Mouse (Mus musculus) left cerebral cortex, adult 18-20 months (tissue): Measurements from ENCODE around the gene Ncan. TPM values are rescaled to one million over a fixed set of nuclear protein-coding genes. Genes with fewer than 3 reads are reported as not detected.

Experiments used
- DNase-seq, 2 experiments: peaks; one replicate each; pipeline ENCODE4 v3.0.0; 2021 to 2022; ENCODE audit warnings: low spot score in 2 of 2, mixed read lengths in 1 of 2
- long read RNA-seq, 2 experiments: library from polyadenylated mRNA; stranded (forward); transcript quantifications; one replicate each; pipeline ENCODE4 v2.0.0; 2021
- total RNA-seq, 2 experiments: library from RNA; stranded (reverse); gene quantifications; 2 replicates each; pipeline ENCODE4 v1.2.3; 2021

Gene Ncan
- total RNA-seq: 100 to 1,000 TPM; 137 to 145 TPM
- long read RNA-seq, experiment 1, full-length matches to known transcripts: 8 of 35 reads
- long read RNA-seq, experiment 1, partial matches to known transcripts: 8 of 35 reads
- long read RNA-seq, experiment 1, other reads (novel, unspliced or antisense): 19 of 35 reads
- long read RNA-seq, experiment 2, full-length matches to known transcripts: 8 of 30 reads
- long read RNA-seq, experiment 2, partial matches to known transcripts: 7 of 30 reads
- long read RNA-seq, experiment 2, other reads (novel, unspliced or antisense): 15 of 30 reads

GRCm38 (mm10) chr8:70120667-70121066 is at the start of gene Ncan:
Gene Ncan (minus strand): TSS chr8:70120873.
- DNase-seq: peak; percentile 92 to 93

DNA sequence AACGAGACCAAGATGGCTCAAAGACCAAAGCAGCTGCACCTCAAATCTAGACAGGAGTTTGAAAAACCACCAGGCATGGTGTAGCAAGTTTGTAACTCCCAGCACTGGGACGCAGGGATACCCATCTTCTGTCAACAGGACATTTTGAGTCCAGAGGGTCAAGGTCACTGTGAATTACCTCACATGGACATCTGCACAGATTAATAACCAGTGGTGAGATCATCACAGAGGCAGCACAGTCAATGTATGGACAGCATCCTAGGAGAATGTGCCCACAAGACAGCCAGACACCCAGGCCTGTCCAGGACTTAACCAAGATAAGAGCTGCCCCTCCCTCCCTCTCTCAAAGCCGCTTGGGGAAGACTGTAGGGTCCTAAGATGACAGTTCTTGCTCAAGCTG is 49.4 kb upstream of the Ncan start:
- DNase-seq: no peak

DNA sequence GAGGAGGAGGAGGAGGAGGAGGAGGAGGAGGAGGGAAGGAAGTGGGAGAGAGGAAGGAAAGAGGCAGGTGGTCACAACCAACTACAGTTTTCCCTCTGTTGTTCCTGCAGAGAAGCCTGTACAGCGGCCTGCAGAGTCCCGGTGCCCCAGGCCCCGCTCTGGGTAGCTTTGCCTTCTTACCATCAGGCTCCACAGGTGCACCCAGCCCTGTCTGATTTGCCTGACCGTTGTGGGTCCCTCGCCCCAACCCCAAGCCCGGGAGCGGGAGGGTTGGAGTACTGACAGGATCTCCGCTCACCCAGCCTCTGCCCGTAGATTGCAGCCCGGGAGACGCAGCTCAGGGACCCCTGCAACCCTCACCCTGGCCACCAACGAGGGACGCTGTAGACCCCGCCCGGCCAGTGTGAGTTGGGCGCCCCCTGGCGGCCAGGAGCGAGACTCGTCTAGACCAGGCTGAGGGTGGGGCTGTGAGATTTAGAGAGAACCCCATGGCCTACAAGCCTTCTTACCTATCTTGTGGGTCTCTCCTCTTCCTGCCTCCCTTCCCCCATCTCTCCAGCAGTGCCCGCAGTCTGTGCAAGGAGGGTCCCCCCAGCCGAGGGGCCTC is 45.9 kb upstream of the Ncan start:
- DNase-seq: peak; percentile 55 to 63

DNA sequence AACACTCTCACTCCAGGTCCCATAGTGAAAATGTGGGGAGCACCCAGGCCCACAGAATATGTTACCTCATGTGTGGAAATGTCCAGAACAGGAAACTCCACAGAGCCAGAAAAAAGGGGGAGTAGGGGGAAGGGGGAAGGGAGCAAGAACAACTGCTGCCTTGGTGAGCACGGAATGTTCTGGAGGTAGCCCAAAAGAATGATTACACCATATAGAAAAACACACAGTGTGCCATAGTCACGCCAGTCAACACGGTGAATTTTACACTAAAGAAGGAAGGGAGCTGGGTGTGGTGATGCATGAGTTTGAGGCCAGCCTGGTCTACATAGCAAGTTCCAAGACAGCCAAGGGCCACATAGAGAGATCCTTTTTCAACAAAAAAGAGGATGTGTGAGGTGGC is 42.6 kb upstream of the Ncan start:
- DNase-seq: no peak

DNA sequence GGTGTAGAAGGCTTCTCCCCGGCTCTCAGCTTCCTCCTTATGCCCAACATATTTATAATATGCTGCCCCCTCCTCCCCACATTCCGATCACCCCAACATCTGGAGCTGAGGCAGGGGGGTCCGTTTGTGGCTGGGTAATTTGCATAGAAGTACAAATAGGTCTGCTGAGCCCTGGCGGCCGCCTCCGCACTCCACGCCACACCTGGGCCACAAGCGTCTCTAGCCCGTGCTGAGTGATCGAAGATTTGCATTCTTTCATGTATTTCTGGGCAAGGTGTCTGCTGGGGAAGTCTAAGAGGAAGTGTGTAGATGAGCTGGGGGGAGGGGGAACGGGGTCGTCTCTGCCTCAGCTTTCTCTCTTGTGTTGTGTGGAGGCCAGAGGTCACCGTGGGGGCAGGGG is 39.3 kb upstream of the Ncan start:
- no peak for DNase-seq

DNA sequence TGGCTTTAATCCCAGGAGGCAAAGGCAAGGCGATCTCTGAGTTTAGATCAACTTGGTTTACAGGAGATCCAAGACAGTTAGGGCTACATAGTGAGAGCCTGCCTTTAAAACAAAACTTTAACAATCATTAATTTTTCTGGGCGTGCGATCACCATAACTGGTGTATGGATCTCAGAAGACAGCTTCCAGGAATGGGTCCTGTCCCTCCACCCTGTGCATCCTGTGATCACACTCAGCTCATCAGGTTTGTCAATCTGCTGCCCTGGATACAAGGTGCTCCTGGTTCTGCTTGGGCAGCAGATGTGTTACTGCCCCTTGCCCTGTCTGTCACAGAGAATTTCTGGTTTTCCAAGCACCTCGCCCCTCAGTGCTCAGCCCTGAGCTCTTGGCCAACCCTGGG is 38.5 kb upstream of the Ncan start:
- no peak for DNase-seq

- peak; percentile 66 to 74 for DNase-seq
Observed at GRCm38 (mm10) chr8:70158069-70158853, 37.6 kb upstream of the Ncan start.

- DNase-seq: no peak
Observed at GRCm38 (mm10) chr8:70157240-70157800, 36.6 kb upstream of the Ncan start.

DNA sequence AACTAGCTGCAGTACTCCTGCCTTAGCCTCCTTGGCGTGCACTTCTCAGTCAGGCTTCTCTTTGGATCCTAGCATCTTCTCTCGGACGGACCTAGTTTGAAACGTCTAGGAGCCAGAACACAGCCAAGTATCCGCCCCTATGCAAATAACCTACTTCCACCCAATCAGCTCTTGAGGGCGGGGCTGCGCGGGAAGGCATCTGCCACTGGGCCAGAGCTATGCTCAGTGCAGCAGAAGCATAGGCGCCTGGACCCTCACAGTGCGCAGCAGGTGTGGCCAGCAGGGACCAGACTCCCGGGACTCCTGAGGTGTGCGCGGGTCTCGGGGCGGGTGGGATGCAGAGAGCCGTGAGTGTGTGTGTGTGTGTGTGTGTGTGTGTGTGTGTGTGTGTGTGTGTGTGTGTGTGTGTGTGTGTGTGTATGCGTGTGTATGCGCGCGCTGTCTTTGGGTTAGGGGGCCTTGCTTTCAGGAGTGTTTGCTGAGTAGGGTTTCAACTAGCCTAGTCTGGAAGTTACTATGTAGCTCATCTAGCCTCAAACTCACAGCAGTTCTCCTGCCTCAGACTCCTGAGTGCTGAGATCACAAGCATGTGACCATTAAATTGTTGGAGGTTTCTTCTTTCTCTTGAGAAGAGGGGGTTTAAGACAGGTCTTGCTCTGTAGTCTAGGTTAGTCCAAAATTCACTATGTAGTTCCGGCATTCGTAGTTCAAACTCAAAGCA is 32.0 kb upstream of the Ncan start:
- peak; percentile 36 to 48 for DNase-seq

- no peak for DNase-seq
Observed at GRCm38 (mm10) chr8:70150158-70150557, 29.5 kb upstream of the Ncan start.

GRCm38 (mm10) chr8:70147678-70148607 is 27.3 kb upstream of the Ncan start:
- no peak for DNase-seq

GRCm38 (mm10) chr8:70139981-70140380 is 19.3 kb upstream of the Ncan start:
- DNase-seq: no peak

- DNase-seq: peak; percentile 97
Observed at GRCm38 (mm10) chr8:70139026-70139857, 18.6 kb upstream of the Ncan start, which contains the start of the genes Rfxank, Borcs8 and Mef2b. Gene Rfxank (minus strand): TSS chr8:70139154. Gene Borcs8 (plus strand): TSS chr8:70139499. Gene Mef2b (plus strand): TSS chr8:70139711.

DNA sequence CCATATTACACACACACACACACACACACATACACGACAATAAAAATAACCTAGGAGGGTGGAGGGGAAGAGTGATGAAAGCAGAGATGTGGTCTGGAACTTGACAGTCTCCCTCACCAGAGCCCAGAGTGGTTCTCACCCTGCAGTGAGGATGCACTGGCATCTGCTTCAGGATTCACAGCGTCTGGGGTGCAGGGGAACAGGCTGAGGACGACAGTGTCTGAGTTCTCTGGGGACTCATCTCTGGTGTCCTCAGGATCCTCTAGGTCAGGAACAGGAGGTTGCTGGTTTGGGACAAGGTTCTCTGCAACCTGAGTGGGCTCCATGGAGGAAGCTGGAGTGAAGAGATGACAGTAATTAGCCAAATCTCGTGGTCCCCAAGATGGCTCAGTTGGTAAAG is 17.2 kb upstream of the Ncan start:
- no peak for DNase-seq

DNA sequence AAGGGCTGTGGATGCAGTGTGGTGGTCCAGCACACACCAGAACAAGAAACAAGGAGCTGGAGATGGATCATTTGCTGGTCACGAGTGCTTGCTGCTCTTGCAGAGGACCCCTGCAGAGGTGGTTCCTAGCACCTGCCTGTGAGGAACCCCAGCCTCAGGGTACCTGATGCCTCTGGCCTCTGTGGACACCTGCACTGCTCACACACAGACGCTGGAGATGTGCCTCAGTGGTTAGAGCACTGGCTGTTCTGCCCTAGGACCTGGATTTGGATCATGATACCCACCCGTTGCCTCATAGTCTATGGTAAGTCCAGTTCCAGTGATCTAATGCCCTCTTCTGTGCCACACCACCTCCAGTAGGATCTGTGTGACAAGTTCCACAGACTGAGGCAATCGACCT is 15.9 kb upstream of the Ncan start:
- DNase-seq: no peak

- DNase-seq: no peak
Observed at GRCm38 (mm10) chr8:70134931-70135330, 14.3 kb upstream of the Ncan start.

DNA sequence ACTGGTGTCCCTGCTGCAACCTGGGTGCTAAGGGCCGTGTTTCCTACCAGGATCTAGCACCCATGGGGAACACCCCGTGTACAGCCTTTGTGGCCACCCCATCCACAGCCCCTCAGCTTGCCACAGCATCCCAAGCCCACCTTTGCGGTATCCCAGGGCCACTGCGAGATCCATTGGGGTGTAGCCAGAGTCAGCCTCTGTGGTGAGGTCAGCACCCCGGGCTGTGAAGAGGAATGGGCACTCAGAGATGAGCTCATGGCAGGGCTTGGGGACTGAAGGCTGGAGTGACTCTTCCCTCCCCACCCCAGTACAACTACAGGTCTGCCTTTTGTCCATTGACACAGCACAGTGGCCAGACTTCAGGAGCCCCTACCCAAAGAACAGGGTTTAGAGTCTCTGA is 13.4 kb upstream of the Ncan start:
- DNase-seq: no peak

GRCm38 (mm10) chr8:70131166-70131883 is 10.7 kb upstream of the Ncan start, which contains the start of gene Nr2c2ap:
Gene Nr2c2ap (plus strand): TSS chr8:70131333.
- DNase-seq: peak; percentile 78 to 79
